Mouse (Mus musculus): ENCODE measurements at regions not wholly inside any gene's neighbourhood (a gene's known extent, or its start where the extent isn't known, plus 50 kb on each side); places are given as distances from the start of the nearest gene placed in this dataset.

GRCm38 (mm10) chr8:8419360-8420330 is 241.4 kb downstream of the Efnb2 start:
- no peak overlapping the region for H3K4me3 ChIP-seq (ENCODE audit: low read depth, low read length)
- no peak for DNase-seq (ENCODE audit: low spot score)
- no peak for ATAC-seq
- H3K4me1 ChIP-seq (ENCODE audit: insufficient read depth, low read depth, low read length): no peaks in the 10 kb centered on the region
- H3K4me2 ChIP-seq (replicated peaks; ENCODE audit: low read depth, low read length): no peak overlapping the region
- no peaks in the 10 kb centered on the region for H3K36me3 ChIP-seq (ENCODE audit: insufficient read depth, low read length)
- WGBS: 65% methylated on average over 15 of the region's 15 CpGs
- no peak overlapping the region for H3K27ac ChIP-seq (ENCODE audit: low read length)
- no peaks in the 10 kb centered on the region for H3K9me3 ChIP-seq (ENCODE audit: low read length)
- TF ChIP-seq EP300 (IDR thresholded peaks at IDR 0.05): no peak
- no peak for TF ChIP-seq CTCF (IDR thresholded peaks at IDR 0.05)
- no peaks in the 10 kb centered on the region for H3K27me3 ChIP-seq (replicated peaks; ENCODE audit: insufficient read depth, low read length)
- H3K9ac ChIP-seq (replicated peaks; ENCODE audit: low read depth): no peak overlapping the region

- 88% methylated on average over 6 of the region's 6 CpGs for WGBS
- Histone ChIP-seq H3K9ac (replicated peaks; ENCODE audit: low read depth) (no peak overlapping the region), H3K4me1 (ENCODE audit: insufficient read depth, low read depth, low read length) (no peaks in the 10 kb centered on the region), H3K9me3 (ENCODE audit: low read length) (no peaks in the 10 kb centered on the region), H3K27ac (ENCODE audit: low read length) (no peak overlapping the region), H3K36me3 (ENCODE audit: insufficient read depth, low read length) (no peaks in the 10 kb centered on the region), H3K4me2 (replicated peaks; ENCODE audit: low read depth, low read length) (no peak overlapping the region), H3K4me3 (ENCODE audit: low read depth, low read length) (no peak overlapping the region), H3K27me3 (replicated peaks; ENCODE audit: insufficient read depth, low read length) (no peaks in the 10 kb centered on the region)
- ATAC-seq: no peak
- TF ChIP-seq CTCF (IDR thresholded peaks at IDR 0.05): no peak
- no peak for TF ChIP-seq EP300 (IDR thresholded peaks at IDR 0.05)
- no peak for DNase-seq (ENCODE audit: low spot score)
These were observed 242.1 kb downstream of the Efnb2 start for GRCm38 (mm10) chr8:8418929-8419328.

- Histone ChIP-seq H3K4me3 (ENCODE audit: low read depth, low read length) (no peak overlapping the region), H3K9me3 (ENCODE audit: low read length) (no peaks in the 10 kb centered on the region), H3K9ac (replicated peaks; ENCODE audit: low read depth) (no peak overlapping the region), H3K4me1 (ENCODE audit: insufficient read depth, low read depth, low read length) (no peaks in the 10 kb centered on the region), H3K4me2 (replicated peaks; ENCODE audit: low read depth, low read length) (no peak overlapping the region), H3K36me3 (ENCODE audit: insufficient read depth, low read length) (no peaks in the 10 kb centered on the region), H3K27ac (ENCODE audit: low read length) (no peak overlapping the region), H3K27me3 (replicated peaks; ENCODE audit: insufficient read depth, low read length) (no peaks in the 10 kb centered on the region)
- no peak for DNase-seq (ENCODE audit: low spot score)
- no peak for ATAC-seq
- no peak for TF ChIP-seq CTCF (IDR thresholded peaks at IDR 0.05)
- no peak for TF ChIP-seq EP300 (IDR thresholded peaks at IDR 0.05)
- 84% methylated on average over 2 of the region's 2 CpGs for WGBS
These were observed 242.5 kb downstream of the Efnb2 start for GRCm38 (mm10) chr8:8418525-8418924.

- Histone ChIP-seq H3K4me3 (ENCODE audit: low read depth, low read length) (no peak overlapping the region), H3K27ac (ENCODE audit: low read length) (no peak overlapping the region), H3K4me2 (replicated peaks; ENCODE audit: low read depth, low read length) (no peak overlapping the region), H3K9me3 (ENCODE audit: low read length) (no peaks in the 10 kb centered on the region), H3K9ac (replicated peaks; ENCODE audit: low read depth) (no peak overlapping the region), H3K36me3 (ENCODE audit: insufficient read depth, low read length) (no peaks in the 10 kb centered on the region), H3K27me3 (replicated peaks; ENCODE audit: insufficient read depth, low read length) (no peaks in the 10 kb centered on the region), H3K4me1 (ENCODE audit: insufficient read depth, low read depth, low read length) (no peaks in the 10 kb centered on the region)
- DNase-seq (ENCODE audit: low spot score) (no peak), ATAC-seq (no peak)
- TF ChIP-seq EP300 (IDR thresholded peaks at IDR 0.05) (no peak), CTCF (IDR thresholded peaks at IDR 0.05) (no peak)
- 51% methylated on average over 10 of the region's 10 CpGs for WGBS
These were observed 244.8 kb downstream of the Efnb2 start for GRCm38 (mm10) chr8:8416092-8416701.

- Histone ChIP-seq H3K36me3 (ENCODE audit: insufficient read depth, low read length) (no peaks in the 10 kb centered on the region), H3K9ac (replicated peaks; ENCODE audit: low read depth) (no peak overlapping the region), H3K27me3 (replicated peaks; ENCODE audit: insufficient read depth, low read length) (no peaks in the 10 kb centered on the region), H3K27ac (ENCODE audit: low read length) (no peak overlapping the region), H3K9me3 (ENCODE audit: low read length) (no peaks in the 10 kb centered on the region), H3K4me1 (ENCODE audit: insufficient read depth, low read depth, low read length) (no peaks in the 10 kb centered on the region), H3K4me2 (replicated peaks; ENCODE audit: low read depth, low read length) (no peak overlapping the region), H3K4me3 (ENCODE audit: low read depth, low read length) (no peak overlapping the region)
- DNase-seq (ENCODE audit: low spot score) (no peak), ATAC-seq (no peak; the same call in 1 of the 2 replicates)
- TF ChIP-seq EP300 (IDR thresholded peaks at IDR 0.05) (no peak), CTCF (IDR thresholded peaks at IDR 0.05) (no peak)
- 52% methylated on average over 3 of the region's 3 CpGs for WGBS
These were observed 253.7 kb downstream of the Efnb2 start for GRCm38 (mm10) chr8:8407357-8407756.

- H3K4me1 ChIP-seq (ENCODE audit: insufficient read depth, low read depth, low read length): no peaks in the 10 kb centered on the region
- H3K9ac ChIP-seq (replicated peaks; ENCODE audit: low read depth): no peak overlapping the region
- no peaks in the 10 kb centered on the region for H3K27me3 ChIP-seq (replicated peaks; ENCODE audit: insufficient read depth, low read length)
- no peak for TF ChIP-seq CTCF (IDR thresholded peaks at IDR 0.05)
- no peak for TF ChIP-seq EP300 (IDR thresholded peaks at IDR 0.05)
- DNase-seq (ENCODE audit: low spot score) (no peak), ATAC-seq (no peak)
- WGBS: 46% methylated on average over 3 of the region's 3 CpGs
- H3K4me3 ChIP-seq (ENCODE audit: low read depth, low read length): no peak overlapping the region
- H3K9me3 ChIP-seq (ENCODE audit: low read length): no peaks in the 10 kb centered on the region
- H3K4me2 ChIP-seq (replicated peaks; ENCODE audit: low read depth, low read length): no peak overlapping the region
- H3K36me3 ChIP-seq (ENCODE audit: insufficient read depth, low read length): no peaks in the 10 kb centered on the region
- H3K27ac ChIP-seq (ENCODE audit: low read length): no peak overlapping the region
These were observed 257.6 kb downstream of the Efnb2 start for GRCm38 (mm10) chr8:8403410-8403809.

Measured in lung, postnatal 0 days (tissue).